Mouse (Mus musculus): ENCODE results near the gene Dmwd. TPM values are rescaled to one million over a fixed set of nuclear protein-coding genes. Genes with fewer than 3 reads are reported as not detected.

Dmwd gene
- total and polyA plus RNA-seq, 3 experiments = 18.3 to 70.3 (median 51.5) TPM

GRCm38 (mm10) chr7:19094826-19095750, 19.1 kb downstream of the Dmwd start:
- Histone ChIP-seq H3K27me3 (ENCODE audit: control insufficient read depth in 1 of 2, insufficient read depth in 2 of 2, low read length in 2 of 2) (no peaks in the 10 kb centered on the region), H3K79me2 (ENCODE audit: control insufficient read depth, insufficient read depth, low read length, poor library complexity) (peaks cover 8% of the 10 kb centered on the region; the same call in 1 of the 2 replicates), H3K4me3 (ENCODE audit: control insufficient read depth in 1 of 2, insufficient read depth in 1 of 2, low read depth in 2 of 2, low read length in 2 of 2) (peak overlapping the region; percentile 56 to 72), H3K9me3 (replicated peaks; ENCODE audit: insufficient read depth, low read length) (no peaks in the 10 kb centered on the region), H3K4me1 (ENCODE audit: control insufficient read depth in 1 of 2, insufficient read depth in 2 of 2, low read length in 2 of 2) (peaks cover 0 to 9% of the 10 kb centered on the region in 2 experiments; a peak in 3 of 4 replicates), H3K27ac (ENCODE audit: control insufficient read depth, low read depth, low read length) (peak overlapping the region; percentile 57), H3K9ac (ENCODE audit: control insufficient read depth, low read depth, low read length, poor library complexity, severe bottlenecking) (peak overlapping the region; percentile 94), H3K36me3 (ENCODE audit: control insufficient read depth in 1 of 2, insufficient read depth in 2 of 2, low read length in 2 of 2) (no peaks in the 10 kb centered on the region)
- TF ChIP-seq POLR2A (IDR thresholded peaks at IDR 0.05; ENCODE audit: control insufficient read depth in 1 of 2, insufficient read depth in 1 of 2, low read depth in 1 of 2, low read length in 2 of 2, poor library complexity in 1 of 2) = peak in 1 of 2 experiments; percentile 51; a peak in 1 of 4 replicates
- 0 out of 2 replicates have a peak, but pooled peaks have one; percentile 2 for TF ChIP-seq TCF12 (IDR thresholded peaks at IDR 0.05; ENCODE audit: low read depth, low read length)
- peak; percentile 47 for TF ChIP-seq MXI1 (IDR thresholded peaks at IDR 0.05; ENCODE audit: low read depth, low read length)
- TF ChIP-seq NRF1 (IDR thresholded peaks at IDR 0.05; ENCODE audit: insufficient read depth, low read depth, low read length, poor library complexity, severe bottlenecking) = peak; percentile 59; the same call in 1 of the 2 replicates
- peak; percentile 40; the same call in 1 of the 2 replicates for TF ChIP-seq NELFE (IDR thresholded peaks at IDR 0.05; ENCODE audit: low read depth, low read length)
- TF ChIP-seq MAZ (IDR thresholded peaks at IDR 0.05; ENCODE audit: low read depth, low read length) = no peak
- no peak for TF ChIP-seq ELF1 (IDR thresholded peaks at IDR 0.05; ENCODE audit: low read depth, low read length)
- DNase-seq (ENCODE audit: low read depth, low spot score) = peak; percentile 69

GRCm38 (mm10) chr7:19095751-19096110, 19.7 kb downstream of the Dmwd start:
- TF ChIP-seq SIN3A (IDR thresholded peaks at IDR 0.05; ENCODE audit: low read length) (peak; percentile 72), GABPA (IDR thresholded peaks at IDR 0.05; ENCODE audit: low read depth, low read length) (no peak)
- H3K79me2 ChIP-seq (ENCODE audit: control insufficient read depth, insufficient read depth, low read length, poor library complexity) = peaks cover 8% of the 10 kb centered on the region; the same call in 1 of the 2 replicates
- no peaks in the 10 kb centered on the region for H3K9me3 ChIP-seq (replicated peaks; ENCODE audit: insufficient read depth, low read length)
- no peak overlapping the region for H3K27ac ChIP-seq (ENCODE audit: control insufficient read depth, low read depth, low read length)
- no peaks in the 10 kb centered on the region for H3K27me3 ChIP-seq (ENCODE audit: control insufficient read depth in 1 of 2, insufficient read depth in 2 of 2, low read length in 2 of 2)
- H3K36me3 ChIP-seq (ENCODE audit: control insufficient read depth in 1 of 2, insufficient read depth in 2 of 2, low read length in 2 of 2) = no peaks in the 10 kb centered on the region
- H3K4me3 ChIP-seq (ENCODE audit: control insufficient read depth in 1 of 2, insufficient read depth in 1 of 2, low read depth in 2 of 2, low read length in 2 of 2) = peak overlapping the region; percentile 56 to 72
- peak overlapping the region; percentile 94 for H3K9ac ChIP-seq (ENCODE audit: control insufficient read depth, low read depth, low read length, poor library complexity, severe bottlenecking)
- peaks cover 0 to 9% of the 10 kb centered on the region in 2 experiments; a peak in 3 of 4 replicates for H3K4me1 ChIP-seq (ENCODE audit: control insufficient read depth in 1 of 2, insufficient read depth in 2 of 2, low read length in 2 of 2)
- DNase-seq (ENCODE audit: low read depth, low spot score) = peak; percentile 73

DNA sequence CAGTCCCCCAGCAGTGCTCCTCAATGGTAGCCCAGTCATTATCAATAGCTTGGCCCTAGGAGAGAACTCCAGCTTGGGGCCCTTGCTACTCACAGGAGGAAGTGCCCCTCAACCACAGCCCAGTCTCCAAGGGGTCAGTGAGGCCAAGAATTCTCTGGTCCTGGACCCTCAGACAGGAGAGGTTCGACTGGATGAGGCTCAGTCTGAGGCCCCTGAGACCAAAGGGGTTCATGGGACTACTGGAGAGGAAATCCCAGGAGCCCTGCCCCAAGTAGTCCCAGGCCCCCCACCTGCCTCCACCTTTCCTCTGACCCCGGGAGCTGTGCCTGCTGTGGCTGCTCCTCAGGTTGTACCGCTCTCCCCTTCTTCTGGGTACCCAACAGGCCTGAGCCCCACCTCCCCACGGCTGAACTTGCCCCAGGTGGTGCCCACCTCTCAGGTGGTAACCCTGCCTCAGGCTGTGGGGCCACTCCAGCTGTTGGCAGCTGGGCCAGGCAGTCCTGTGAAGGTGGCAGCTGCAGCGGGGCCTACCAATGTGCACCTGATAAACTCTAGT, 20.5 kb downstream of the Dmwd start:
- Histone ChIP-seq H3K27ac (ENCODE audit: control insufficient read depth, low read depth, low read length) (no peak overlapping the region), H3K27me3 (ENCODE audit: control insufficient read depth in 1 of 2, insufficient read depth in 2 of 2, low read length in 2 of 2) (no peaks in the 10 kb centered on the region), H3K79me2 (ENCODE audit: control insufficient read depth, insufficient read depth, low read length, poor library complexity) (peaks cover 8% of the 10 kb centered on the region; the same call in 1 of the 2 replicates), H3K4me1 (ENCODE audit: control insufficient read depth in 1 of 2, insufficient read depth in 2 of 2, low read length in 2 of 2) (peaks cover 0 to 9% of the 10 kb centered on the region in 2 experiments; a peak in 3 of 4 replicates), H3K9ac (ENCODE audit: control insufficient read depth, low read depth, low read length, poor library complexity, severe bottlenecking) (no peak overlapping the region), H3K4me3 (ENCODE audit: control insufficient read depth in 1 of 2, insufficient read depth in 1 of 2, low read depth in 2 of 2, low read length in 2 of 2) (no peak overlapping the region), H3K36me3 (ENCODE audit: control insufficient read depth in 1 of 2, insufficient read depth in 2 of 2, low read length in 2 of 2) (no peaks in the 10 kb centered on the region), H3K9me3 (replicated peaks; ENCODE audit: insufficient read depth, low read length) (no peaks in the 10 kb centered on the region)
- no peak for TF ChIP-seq ZNF384 (IDR thresholded peaks at IDR 0.05; ENCODE audit: low read depth, low read length)
- no peak for TF ChIP-seq MYB (IDR thresholded peaks at IDR 0.05; ENCODE audit: low read depth, low read length)
- TF ChIP-seq CTCF (IDR thresholded peaks at IDR 0.05 in 2 of 3, conservative IDR thresholded peaks at IDR 0.05 in 1 of 3; ENCODE audit: control insufficient read depth in 1 of 3, insufficient read depth in 1 of 3, low read depth in 2 of 3, low read length in 3 of 3, poor library complexity in 1 of 3, severe bottlenecking in 1 of 3) = no peak
- TF ChIP-seq MXI1 (IDR thresholded peaks at IDR 0.05; ENCODE audit: low read depth, low read length) = no peak
- no peak for TF ChIP-seq SIN3A (IDR thresholded peaks at IDR 0.05; ENCODE audit: low read length)
- no peak for TF ChIP-seq GABPA (IDR thresholded peaks at IDR 0.05; ENCODE audit: low read depth, low read length)
- TF ChIP-seq USF2 (IDR thresholded peaks at IDR 0.05; ENCODE audit: borderline replicate concordance in 1 of 2, insufficient read depth in 1 of 2, low read depth in 1 of 2, low read length in 2 of 2) = no peak
- TF ChIP-seq HCFC1 (IDR thresholded peaks at IDR 0.05; ENCODE audit: low read depth, low read length) = no peak
- TF ChIP-seq ETS1 (IDR thresholded peaks at IDR 0.05; ENCODE audit: low read depth, low read length) = no peak
- no peak for TF ChIP-seq UBTF (IDR thresholded peaks at IDR 0.05; ENCODE audit: borderline replicate concordance, insufficient read depth, low read depth, low read length)
- TF ChIP-seq NELFE (IDR thresholded peaks at IDR 0.05; ENCODE audit: low read depth, low read length) = no peak
- TF ChIP-seq MEF2A (IDR thresholded peaks at IDR 0.05; ENCODE audit: extremely low read depth, insufficient replicate concordance, low read depth, low read length, poor library complexity, severe bottlenecking) = no peak
- no peak for TF ChIP-seq RAD21 (IDR thresholded peaks at IDR 0.05; ENCODE audit: low read depth, low read length)
- no peak for TF ChIP-seq ZKSCAN1 (IDR thresholded peaks at IDR 0.05; ENCODE audit: low read depth, low read length)
- no peak for TF ChIP-seq POLR2A (IDR thresholded peaks at IDR 0.05; ENCODE audit: control insufficient read depth in 1 of 2, insufficient read depth in 1 of 2, low read depth in 1 of 2, low read length in 2 of 2, poor library complexity in 1 of 2)
- TF ChIP-seq SMC3 (IDR thresholded peaks at IDR 0.05; ENCODE audit: low read depth, low read length) = no peak
- TF ChIP-seq ELF1 (IDR thresholded peaks at IDR 0.05; ENCODE audit: low read depth, low read length) = no peak
- no peak for DNase-seq (ENCODE audit: low read depth, low spot score)

Data from MEL (cell line).